8 mouse cellular contexts compared by ENCODE assay signal in the genomic region with DNA sequence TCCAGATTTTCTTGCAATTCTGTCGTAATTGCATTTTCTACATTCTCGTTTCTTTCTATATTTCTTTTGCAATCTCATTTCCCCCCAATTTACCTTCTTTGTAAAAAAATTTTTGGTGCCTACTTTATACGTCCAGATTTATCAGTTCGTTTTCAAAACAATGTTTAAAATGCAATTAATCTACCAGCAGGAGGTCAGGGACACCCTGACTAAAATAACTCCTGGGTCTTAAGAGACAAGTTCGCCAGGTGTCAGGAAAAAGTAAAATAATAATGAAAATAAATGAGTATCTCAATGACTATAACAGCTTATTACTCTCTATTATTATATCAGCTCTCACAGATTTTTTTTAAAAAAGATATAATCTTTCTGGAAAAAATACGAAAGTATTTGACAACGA. TPM values are rescaled to one million over a fixed set of nuclear protein-coding genes. Genes with fewer than 3 reads are reported as not detected.
A peak's percentile ranks its signal among the peaks of the same experiment; 100 is the strongest.
DNase-seq lines count a peak whose midpoint lies in the region; ATAC-seq and TF ChIP-seq lines count a peak whose summit lies in the region.

No protein-coding gene starts in this region.

- no peaks in the 10 kb centered on the region for H3K27me3 ChIP-seq in heart, adult 2 months (ENCODE audit: control insufficient read depth, insufficient read depth, low read length)
- H3K27me3 ChIP-seq in testis, adult 2 months (ENCODE audit: control insufficient read depth, insufficient read depth, low read length), result no peaks in the 10 kb centered on the region
- H3K27me3 ChIP-seq in liver, embryonic 11.5 days (replicated peaks; ENCODE audit: control insufficient read depth, insufficient read depth, low read length), result no peaks in the 10 kb centered on the region
- H3K27me3 ChIP-seq in stomach, embryonic 16.5 days (ENCODE audit: control insufficient read depth, insufficient read depth, low read length), result peaks cover 2% of the 10 kb centered on the region; the same call in 1 of the 2 replicates

- H3K4me3 ChIP-seq in heart, adult 2 months, result peak overlapping the region; percentile 64
- H3K4me3 ChIP-seq in testis, adult 2 months (ENCODE audit: control insufficient read depth, low read depth, low read length), result peak overlapping the region; percentile 70
- H3K4me3 ChIP-seq in liver, embryonic 11.5 days (ENCODE audit: low read depth, low read length), result peak overlapping the region; percentile 61
- peak overlapping the region; percentile 61 for H3K4me3 ChIP-seq in stomach, embryonic 16.5 days (replicated peaks; ENCODE audit: low read length)

- TF ChIP-seq CTCF in heart, adult 2 months (IDR thresholded peaks at IDR 0.05), result peak; percentile 11; the same call in 1 of the 2 replicates
- no peak for TF ChIP-seq CTCF in testis, adult 2 months (IDR thresholded peaks at IDR 0.05; ENCODE audit: control insufficient read depth, insufficient read depth, insufficient replicate concordance, low read depth, low read length)

- H3K4me1 ChIP-seq in heart, adult 2 months (ENCODE audit: control insufficient read depth, insufficient read depth, low read length), result peaks cover 3% of the 10 kb centered on the region; the same call in 1 of the 2 replicates
- H3K4me1 ChIP-seq in testis, adult 2 months (ENCODE audit: control insufficient read depth, insufficient read depth, low read length), result peaks cover 5% of the 10 kb centered on the region
- H3K4me1 ChIP-seq in liver, embryonic 11.5 days (replicated peaks; ENCODE audit: control insufficient read depth, insufficient read depth, low read length), result peaks cover 19% of the 10 kb centered on the region
- H3K4me1 ChIP-seq in stomach, embryonic 16.5 days (ENCODE audit: control insufficient read depth, insufficient read depth, low read length), result peaks cover 8% of the 10 kb centered on the region

- ATAC-seq in liver, embryonic 11.5 days (replicated peaks; ENCODE audit: low FRiP score), result no peak
- no peak for ATAC-seq in stomach, embryonic 16.5 days (ENCODE audit: insufficient read depth, low FRiP score)

- intact Hi-C loops in heart, adult 2 months (cut with DNase I), result loop anchor here (5.0 to 10.0 kb wide), 4 partner anchors 165 to 1325 kb away; no protein-coding TSS in a partner anchor

- 47% methylated on average over 7 of the region's 7 CpGs for WGBS in heart, adult 2 months
- 22% methylated on average over 7 of the region's 7 CpGs for WGBS in liver, embryonic 11.5 days
- 29% methylated on average over 7 of the region's 7 CpGs for WGBS in stomach, embryonic 16.5 days

- TF ChIP-seq EP300 in heart, adult 2 months (IDR thresholded peaks at IDR 0.05; ENCODE audit: insufficient read depth, low read depth, low read length), result no peak

- no peaks in the 10 kb centered on the region for H3K79me2 ChIP-seq in heart, adult 2 months (replicated peaks; ENCODE audit: control insufficient read depth, insufficient read depth, low read length)

- H3K27ac ChIP-seq in heart, adult 2 months, result peak overlapping the region; percentile 85
- peak overlapping the region; percentile 61 for H3K27ac ChIP-seq in testis, adult 2 months (ENCODE audit: control insufficient read depth, insufficient read depth, low read depth, low read length)
- H3K27ac ChIP-seq in liver, embryonic 11.5 days (ENCODE audit: low read depth, low read length), result peak overlapping the region; percentile 80
- peak overlapping the region; percentile 87 for H3K27ac ChIP-seq in stomach, embryonic 16.5 days (ENCODE audit: low read length)

- H3K9ac ChIP-seq in heart, adult 2 months (ENCODE audit: low read depth, low read length), result no peak overlapping the region
- no peak overlapping the region for H3K9ac ChIP-seq in liver, embryonic 11.5 days (ENCODE audit: low read depth, low read length)
- H3K9ac ChIP-seq in stomach, embryonic 16.5 days (ENCODE audit: low read length), result peak overlapping the region; percentile 83

- peak overlapping the region; percentile 95 for H3K4me2 ChIP-seq in liver, embryonic 11.5 days
- H3K4me2 ChIP-seq in stomach, embryonic 16.5 days (ENCODE audit: low read depth, low read length), result peak overlapping the region; percentile 80

- no peak for TF ChIP-seq POLR2A in heart, adult 2 months (IDR thresholded peaks at IDR 0.05; ENCODE audit: insufficient read depth, low read depth, low read length)
- no peak for TF ChIP-seq POLR2A in testis, adult 2 months (IDR thresholded peaks at IDR 0.05; ENCODE audit: control insufficient read depth, low read depth, low read length)

- no peaks in the 10 kb centered on the region for H3K9me3 ChIP-seq in liver, embryonic 11.5 days (ENCODE audit: control insufficient read depth, low read length)
- no peaks in the 10 kb centered on the region for H3K9me3 ChIP-seq in stomach, embryonic 16.5 days (replicated peaks; ENCODE audit: control insufficient read depth, low read length)

- H3K36me3 ChIP-seq in heart, adult 2 months (ENCODE audit: control insufficient read depth, insufficient read depth, low read length), result no peaks in the 10 kb centered on the region
- no peaks in the 10 kb centered on the region for H3K36me3 ChIP-seq in testis, adult 2 months (ENCODE audit: control insufficient read depth, insufficient read depth, low read length)
- H3K36me3 ChIP-seq in liver, embryonic 11.5 days (ENCODE audit: control insufficient read depth, insufficient read depth, low read length), result no peaks in the 10 kb centered on the region
- no peaks in the 10 kb centered on the region for H3K36me3 ChIP-seq in stomach, embryonic 16.5 days (ENCODE audit: control insufficient read depth, insufficient read depth, low read length)

- DNase-seq in heart, adult 2 months, result no peak
- no peak for DNase-seq in heart, adult 11 months
- DNase-seq in testis, postnatal 14 days (ENCODE audit: low spot score), result no peak
- no peak for DNase-seq in liver, embryonic 11.5 days (ENCODE audit: low spot score)
- DNase-seq in right cerebral cortex, postnatal 36 days (ENCODE audit: low spot score in 2 of 2), result no peak
- no peak for DNase-seq in urinary bladder, postnatal 4 days (ENCODE audit: low spot score in 2 of 2)

RNA-seq across cellular contexts. Expression of gene Zeb2, which starts 0.4 kb away (rescaled TPM):
- total RNA-seq in heart, adult 2 months (2021), result 10 to 100 TPM; 46.7 to 50.0 TPM
- polyA plus RNA-seq in heart, adult 2 months (2012; rRNA removed), result 16.5 and 34.3 TPM in 2 replicates
- polyA plus RNA-seq in testis, adult 2 months (2012; rRNA removed), result 3.2 and 4.2 TPM in 2 replicates
- polyA plus RNA-seq in liver, embryonic 11.5 days (2014; fragmentation: Nextera tagmentation; extraction: Ambion mirVana), result 32.8 and 33.2 TPM in 2 replicates
- polyA plus RNA-seq in stomach, embryonic 16.5 days (2015; fragmentation: Nextera tagmentation; extraction: Ambion mirVana), result 43.8 and 50.6 TPM in 2 replicates
